Mouse (Mus musculus): ENCODE measurements around the gene Lrmda.

Gene Lrmda

DNA sequence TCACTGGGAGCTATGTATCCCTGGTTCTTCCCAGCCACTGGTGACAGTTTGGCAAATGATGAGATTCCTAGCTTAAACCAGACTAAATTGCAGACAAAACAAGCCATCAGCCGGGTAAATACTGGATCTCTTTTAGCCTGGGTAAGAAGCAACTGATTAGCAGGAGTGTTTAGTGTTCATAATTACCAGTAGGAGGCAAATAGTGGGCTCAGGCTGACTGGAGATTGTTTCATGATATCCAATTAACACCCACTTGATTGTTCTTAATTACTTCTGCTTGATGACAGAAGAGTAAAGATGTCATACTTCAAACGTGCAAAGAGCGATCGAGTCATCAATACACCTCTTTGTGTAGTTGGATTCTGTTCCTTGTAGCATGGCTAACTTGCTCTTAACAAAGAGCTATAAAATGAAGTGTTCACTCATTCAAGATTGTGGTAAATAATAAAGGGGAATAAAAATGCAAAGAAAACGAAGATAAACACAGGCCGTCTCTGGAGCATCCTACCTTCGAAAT, 405.6 kb downstream of the Lrmda start:
- no peak for DNase-seq

DNA sequence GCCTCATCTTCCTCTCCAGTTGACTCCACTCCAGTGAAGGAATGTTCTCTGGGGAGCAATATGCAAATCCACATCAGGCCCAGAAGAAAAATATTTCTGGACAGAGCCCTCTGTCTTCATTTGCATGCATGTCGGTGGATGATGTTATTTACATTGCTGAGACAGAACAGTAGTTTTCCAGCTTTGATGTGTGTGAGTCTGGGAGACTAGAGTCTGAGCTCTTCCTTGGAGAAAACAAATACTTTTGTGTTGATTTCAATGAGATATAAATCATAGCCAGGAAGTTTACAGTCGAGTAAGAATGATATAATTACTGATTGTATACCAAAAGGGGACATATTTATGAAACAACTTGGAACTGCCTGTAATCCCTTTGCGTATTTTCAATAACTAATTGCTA, 415.9 kb downstream of the Lrmda start:
- no peak for DNase-seq

GRCm38 (mm10) chr14:22435860-22436377, 416.4 kb downstream of the Lrmda start:
- DNase-seq, result no peak

GRCm38 (mm10) chr14:22440341-22440999, 421.0 kb downstream of the Lrmda start:
- DNase-seq, result peak; percentile 19 to 34

DNA sequence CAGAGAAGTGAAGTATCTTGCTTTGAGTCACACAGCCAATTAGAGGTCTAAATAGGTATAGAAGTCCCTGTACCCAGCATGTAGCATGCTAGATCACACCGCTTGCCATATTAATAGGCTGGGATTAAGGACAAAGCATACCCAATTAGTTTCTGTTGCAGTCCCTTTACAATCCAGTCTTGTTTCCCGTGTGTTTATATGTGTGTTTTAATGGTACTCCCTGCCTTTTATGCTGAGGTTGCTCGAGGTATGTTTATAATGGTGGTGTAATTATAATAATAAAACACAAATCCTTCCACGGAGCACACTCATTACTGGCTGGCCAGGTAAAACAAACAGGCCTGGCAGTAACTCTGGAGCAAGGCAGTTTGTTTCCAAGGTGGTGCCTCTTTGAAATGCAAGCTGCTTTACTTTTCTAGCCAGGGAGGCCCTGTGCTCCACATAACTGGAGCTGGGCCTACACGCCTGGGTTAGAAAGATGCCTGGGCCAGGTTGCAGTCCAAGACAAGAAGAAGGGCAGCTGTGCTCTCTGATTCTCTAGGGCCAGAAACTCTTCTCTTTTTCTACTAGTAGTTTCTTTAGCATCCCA, 422.4 kb downstream of the Lrmda start:
- peak in 1 of 2 experiments; percentile 12 for DNase-seq

DNA sequence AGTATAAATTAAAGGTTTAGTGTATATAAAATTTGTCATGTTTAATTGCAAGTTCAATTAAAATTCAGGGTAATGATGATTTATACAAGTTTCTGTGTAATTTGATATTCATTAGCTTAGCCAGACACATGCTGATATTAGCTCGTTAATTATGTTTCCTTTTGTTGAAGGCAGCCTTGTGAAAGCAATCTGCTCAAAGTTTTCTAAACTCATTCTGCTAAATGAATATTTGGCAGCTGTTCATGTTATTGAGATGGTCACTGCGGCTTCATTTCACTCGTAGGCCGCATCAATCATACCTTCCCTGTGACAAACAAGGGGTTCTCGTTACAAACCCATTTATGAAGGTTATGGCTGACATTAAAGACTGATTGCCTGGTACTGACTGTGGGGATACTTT, 423.2 kb downstream of the Lrmda start:
- no peak for DNase-seq

DNA sequence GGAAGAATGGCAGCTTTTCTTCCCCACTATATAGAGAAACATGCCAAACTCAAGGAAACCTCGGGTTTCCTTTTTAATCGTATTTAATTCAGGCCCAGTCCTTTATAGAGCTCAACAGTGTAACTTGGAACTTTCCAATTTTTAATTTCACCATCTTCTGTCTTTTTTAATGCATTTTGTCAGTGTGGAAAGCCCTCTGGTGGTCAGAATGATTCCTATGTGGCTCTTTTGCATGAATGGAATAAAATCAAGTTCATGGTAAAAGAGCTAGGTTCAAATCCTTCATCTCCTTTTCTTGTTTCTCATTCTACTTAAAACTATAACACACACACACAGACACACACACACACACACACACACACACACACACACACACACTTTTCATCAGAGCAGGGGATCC, 425.0 kb downstream of the Lrmda start:
- DNase-seq, result peak; percentile 9 to 15

DNA sequence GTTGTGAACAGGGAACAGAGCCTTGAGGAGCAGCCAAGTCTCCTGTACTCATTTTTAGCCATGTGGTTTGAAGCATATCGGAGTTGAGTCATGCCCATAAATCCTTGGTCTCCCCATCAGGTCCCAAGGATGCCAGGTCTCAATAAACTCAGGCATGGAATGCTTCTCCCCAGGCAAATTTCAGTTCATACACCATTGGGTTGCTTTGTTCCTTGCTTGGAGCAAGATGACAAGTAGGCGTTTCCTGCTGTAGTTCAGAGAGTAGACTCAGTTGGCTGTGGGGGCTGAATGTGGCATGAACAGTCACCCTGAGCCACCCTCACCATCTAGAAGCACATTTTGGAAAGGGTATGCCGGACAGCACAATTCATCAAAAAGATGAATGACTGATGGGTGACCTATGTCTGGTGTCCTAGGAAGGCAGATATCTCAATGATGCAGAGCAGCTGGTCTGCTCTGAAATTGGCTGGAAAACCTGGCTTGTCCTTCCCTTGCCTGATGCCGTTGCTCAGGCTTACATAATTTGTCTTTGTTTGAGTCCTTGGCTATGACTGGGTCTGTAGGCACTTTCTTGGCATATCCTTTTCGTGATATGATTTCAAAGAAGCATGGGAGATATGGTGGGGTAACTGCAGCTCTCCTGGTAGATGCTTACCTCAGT, 425.8 kb downstream of the Lrmda start:
- no peak for DNase-seq

DNA sequence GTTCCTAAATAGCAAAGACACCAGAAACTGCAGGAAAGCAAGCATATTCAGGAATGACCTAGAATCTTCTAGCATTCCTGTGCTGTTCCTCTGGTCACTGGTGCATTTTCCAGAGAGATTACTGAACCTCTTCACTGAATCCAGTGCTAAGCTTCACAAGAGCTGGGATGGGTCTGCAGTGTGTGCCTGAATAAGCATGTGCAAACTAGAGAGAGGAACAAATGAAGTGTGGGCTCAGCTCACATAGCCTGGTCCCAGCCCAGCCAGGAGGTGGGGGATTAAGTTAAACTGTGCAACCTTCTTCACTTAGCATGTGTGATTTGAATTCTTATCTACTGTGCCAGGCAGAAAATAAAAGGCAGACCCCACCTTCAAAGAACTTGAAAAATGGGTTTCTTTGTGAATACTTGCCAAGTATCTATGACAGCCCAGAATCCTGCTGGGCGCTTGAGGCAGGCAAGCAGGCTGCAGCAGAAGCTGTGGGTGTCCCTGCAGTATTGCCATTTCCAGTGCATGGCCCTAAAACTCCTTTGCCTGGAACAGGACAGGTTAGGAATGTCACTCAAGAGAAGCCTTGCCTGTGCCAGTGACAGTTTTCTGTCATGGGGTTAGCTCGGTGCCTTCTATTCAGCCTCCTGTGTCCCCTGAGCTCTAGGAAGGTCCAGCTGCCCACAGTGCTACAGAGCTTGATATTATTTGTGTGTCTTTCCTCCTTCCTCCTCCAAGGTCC, 426.5 kb downstream of the Lrmda start:
- DNase-seq, result no peak

- DNase-seq, result no peak
Observed at GRCm38 (mm10) chr14:22451603-22452002, 432.1 kb downstream of the Lrmda start.

DNA sequence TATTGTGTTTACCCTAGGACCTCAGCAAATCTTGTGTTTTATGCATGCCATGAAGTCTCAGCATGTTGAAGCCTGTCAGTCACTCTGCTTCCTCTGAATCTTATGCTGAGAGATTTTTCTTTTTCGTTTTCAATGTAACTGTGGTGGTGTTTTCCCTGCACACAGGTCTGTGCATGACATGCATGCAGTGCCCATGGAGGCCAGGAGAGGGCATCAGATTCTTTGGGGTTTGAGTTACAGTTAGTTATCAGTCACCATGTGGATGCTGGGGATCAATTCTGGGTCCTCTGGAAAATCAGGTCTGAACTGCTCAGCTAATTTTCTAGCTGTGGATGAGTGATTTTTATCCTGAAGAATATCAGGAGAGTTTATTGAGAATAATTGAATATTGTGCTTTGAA, 444.8 kb downstream of the Lrmda start:
- DNase-seq, result no peak

DNA sequence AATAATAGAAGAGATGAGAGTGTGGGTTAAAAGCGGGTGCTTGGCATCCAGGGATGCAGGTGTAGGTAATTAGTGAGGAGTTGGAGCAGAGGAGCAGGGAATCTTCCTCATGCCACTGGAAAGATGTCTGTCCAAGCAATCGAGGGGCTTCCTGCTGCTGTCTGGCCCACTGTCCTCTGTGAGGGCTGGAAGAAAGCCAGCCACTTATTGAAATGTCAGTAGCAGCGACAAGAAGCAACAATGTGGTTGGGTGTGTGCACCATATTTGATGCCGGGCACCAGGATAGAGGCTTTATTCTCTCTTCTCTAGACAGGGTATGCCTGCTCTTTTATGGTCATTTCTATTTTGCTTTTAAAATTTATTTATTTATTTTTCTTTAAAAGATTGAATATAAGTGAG, 451.5 kb downstream of the Lrmda start:
- no peak for DNase-seq

- no peak for DNase-seq
Observed at GRCm38 (mm10) chr14:22473451-22473850, 453.9 kb downstream of the Lrmda start.

DNA sequence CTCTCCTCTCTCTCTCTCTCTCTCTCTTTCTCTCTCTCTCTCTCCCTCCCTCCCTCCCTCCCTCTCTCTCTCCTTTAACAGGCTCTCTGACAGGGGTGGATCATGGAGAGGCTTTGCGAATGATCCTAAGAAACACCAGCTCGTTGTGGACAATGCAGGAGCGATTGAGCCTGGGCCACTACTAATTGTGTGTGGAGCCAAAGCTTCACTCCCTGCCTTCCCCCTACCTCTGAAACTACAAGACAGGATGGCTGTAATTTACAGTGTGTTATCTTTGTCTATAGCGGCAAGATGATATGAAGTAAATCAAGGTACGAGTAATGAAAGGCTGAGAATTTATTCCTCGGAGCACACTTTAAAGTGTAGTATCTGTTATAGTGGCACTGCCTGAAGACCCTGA, 454.5 kb downstream of the Lrmda start:
- no peak for DNase-seq

DNA sequence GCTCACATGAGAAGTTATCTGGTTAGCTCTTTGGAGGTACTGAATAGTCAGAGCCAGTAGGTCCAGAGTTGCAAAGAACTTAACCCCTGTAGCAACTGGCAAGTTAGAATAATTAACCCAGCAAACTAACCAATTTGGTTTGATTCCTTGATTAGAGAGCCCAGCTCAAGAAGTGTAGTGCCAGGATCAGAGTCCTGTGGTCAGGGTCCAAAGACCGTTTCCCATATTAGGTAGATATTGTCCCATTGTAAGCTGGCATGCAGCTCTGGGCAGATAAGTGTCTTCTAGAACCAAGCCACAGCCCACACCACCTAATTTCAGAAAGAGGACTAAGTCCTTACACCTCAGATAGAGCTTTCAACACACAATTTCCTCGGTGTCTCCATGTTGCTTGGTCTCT, 473.8 kb downstream of the Lrmda start:
- DNase-seq, result peak; percentile 39 to 44

- no peak for DNase-seq
Observed at GRCm38 (mm10) chr14:22494290-22494689, 474.8 kb downstream of the Lrmda start.

- no peak for DNase-seq
Observed at GRCm38 (mm10) chr14:22494866-22495265, 475.4 kb downstream of the Lrmda start.

GRCm38 (mm10) chr14:22495286-22495685, 475.8 kb downstream of the Lrmda start:
- DNase-seq, result no peak

GRCm38 (mm10) chr14:22497636-22498131, 478.2 kb downstream of the Lrmda start:
- DNase-seq, result no peak

GRCm38 (mm10) chr14:22509747-22510530, 490.4 kb downstream of the Lrmda start:
- no peak for DNase-seq

DNA sequence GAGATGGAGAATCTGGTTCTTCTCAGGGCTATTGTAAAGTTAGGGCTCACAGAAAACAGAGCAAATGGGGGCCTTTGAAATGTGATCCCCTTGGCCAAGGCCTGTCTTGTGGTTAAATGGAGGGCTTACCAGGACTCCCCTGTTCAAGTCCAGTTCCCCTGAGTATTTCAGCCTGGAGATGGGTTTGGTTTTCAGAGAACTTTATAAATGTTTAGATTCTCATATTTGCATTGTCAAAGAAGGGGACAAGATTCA, 490.9 kb downstream of the Lrmda start:
- DNase-seq, result no peak

GRCm38 (mm10) chr14:22514362-22515084, 495.0 kb downstream of the Lrmda start:
- peak; percentile 4 to 43 for DNase-seq

Measured in kidney, postnatal 36 days (tissue).